9 mouse cellular contexts compared by ENCODE assay signal in the genomic region with DNA sequence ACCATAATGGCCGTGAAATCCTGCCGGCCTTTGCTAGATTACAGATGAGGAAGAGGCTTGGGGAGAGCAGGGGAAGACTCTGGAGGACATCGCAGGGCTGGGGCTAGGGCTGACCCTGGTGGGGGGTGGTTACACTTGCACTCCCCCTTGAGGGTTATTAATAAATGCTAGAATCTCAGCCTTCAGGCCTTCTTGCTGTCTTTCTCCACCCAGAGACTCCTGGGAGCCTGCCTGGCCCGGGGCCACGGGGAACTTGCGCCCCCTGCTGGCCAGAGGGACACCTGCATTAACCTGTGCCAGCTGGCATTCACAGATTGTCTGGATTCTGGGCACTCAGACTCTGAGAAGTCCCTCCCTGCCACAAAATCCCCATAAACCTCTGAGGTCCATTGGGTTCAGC. TPM values are rescaled to one million over a fixed set of nuclear protein-coding genes. Genes with fewer than 3 reads are reported as not detected.
A peak's percentile ranks its signal among the peaks of the same experiment; 100 is the strongest.
DNase-seq lines count a peak whose midpoint lies in the region; ATAC-seq and TF ChIP-seq lines count a peak whose summit lies in the region.
"Had no signal": no experiment of that assay in that cellular context is flagged by ENCODE, and none has a peak within 500 bp of the region (broad histone marks: within the 10 kb centered on the region; RNA-seq: fewer than 3 reads in every experiment).

No protein-coding gene starts in this region.

- peak; percentile 54; the same call in 1 of the 2 replicates for ATAC-seq in intestine, postnatal 0 days
- peak; percentile 53 for ATAC-seq in limb, embryonic 14.5 days (ENCODE audit: low FRiP score, low read depth)
- ATAC-seq in stomach, embryonic 14.5 days (ENCODE audit: insufficient number of reproducible peaks, insufficient read depth, low FRiP score, low read depth), result 0 out of 2 replicates have a peak, but pooled peaks have one; percentile 59

- TF ChIP-seq POLR2A in limb, embryonic 14.5 days (IDR thresholded peaks at IDR 0.05; ENCODE audit: borderline replicate concordance, extremely low read depth, insufficient read depth, insufficient read length), result no peak

- H3K27ac ChIP-seq in intestine, postnatal 0 days (ENCODE audit: low read depth, low read length), result no peak overlapping the region
- no peak overlapping the region for H3K27ac ChIP-seq in limb, embryonic 14.5 days (replicated peaks; ENCODE audit: low read depth, low read length)
- H3K27ac ChIP-seq in stomach, embryonic 14.5 days (ENCODE audit: low read length), result no peak overlapping the region

- no peaks in the 10 kb centered on the region for H3K27me3 ChIP-seq in intestine, postnatal 0 days (replicated peaks; ENCODE audit: control insufficient read depth, insufficient read depth, low read length)
- no peaks in the 10 kb centered on the region for H3K27me3 ChIP-seq in limb, embryonic 14.5 days (ENCODE audit: control insufficient read depth, insufficient read depth, low read length)
- no peaks in the 10 kb centered on the region for H3K27me3 ChIP-seq in stomach, embryonic 14.5 days (ENCODE audit: control insufficient read depth, insufficient read depth, low read length)

- H3K36me3 ChIP-seq in intestine, postnatal 0 days (ENCODE audit: control insufficient read depth, insufficient read depth), result no peaks in the 10 kb centered on the region
- H3K36me3 ChIP-seq in limb, embryonic 14.5 days (ENCODE audit: control insufficient read depth, insufficient read depth, low read length), result no peaks in the 10 kb centered on the region
- no peaks in the 10 kb centered on the region for H3K36me3 ChIP-seq in stomach, embryonic 14.5 days (ENCODE audit: control insufficient read depth, insufficient read depth, low read length)

- no peaks in the 10 kb centered on the region for H3K9me3 ChIP-seq in intestine, postnatal 0 days (ENCODE audit: control insufficient read depth)
- H3K9me3 ChIP-seq in limb, embryonic 14.5 days (ENCODE audit: control insufficient read depth, low read length), result no peaks in the 10 kb centered on the region
- H3K9me3 ChIP-seq in stomach, embryonic 14.5 days (ENCODE audit: control insufficient read depth, low read depth, low read length), result no peaks in the 10 kb centered on the region

- TF ChIP-seq CTCF in intestine, postnatal 0 days (IDR thresholded peaks at IDR 0.05; ENCODE audit: low read depth), result peak; percentile 94

- H3K9ac ChIP-seq in intestine, postnatal 0 days (ENCODE audit: low read depth, low read length), result no peak overlapping the region
- H3K9ac ChIP-seq in limb, embryonic 14.5 days (ENCODE audit: low read depth, low read length, severe bottlenecking), result no peak overlapping the region
- no peak overlapping the region for H3K9ac ChIP-seq in stomach, embryonic 14.5 days (replicated peaks; ENCODE audit: low read depth, low read length)

- no peak overlapping the region for H3K4me2 ChIP-seq in intestine, postnatal 0 days (replicated peaks; ENCODE audit: low read depth)
- H3K4me2 ChIP-seq in limb, embryonic 14.5 days (replicated peaks; ENCODE audit: low read depth, low read length, severe bottlenecking), result no peak overlapping the region
- H3K4me2 ChIP-seq in stomach, embryonic 14.5 days (replicated peaks; ENCODE audit: low read depth, low read length), result no peak overlapping the region

- no peak overlapping the region for H3K4me3 ChIP-seq in intestine, postnatal 0 days (ENCODE audit: low read depth, low read length)
- no peak overlapping the region for H3K4me3 ChIP-seq in limb, embryonic 14.5 days (replicated peaks; ENCODE audit: low read length)
- no peak overlapping the region for H3K4me3 ChIP-seq in stomach, embryonic 14.5 days (ENCODE audit: low read depth, low read length)
- H3K4me3 ChIP-seq: megakaryocyte, embryonic 14.5 days had no signal

- no peaks in the 10 kb centered on the region for H3K4me1 ChIP-seq in intestine, postnatal 0 days (replicated peaks; ENCODE audit: control insufficient read depth, insufficient read depth, low read length)
- H3K4me1 ChIP-seq in limb, embryonic 14.5 days (ENCODE audit: control insufficient read depth, insufficient read depth, low read length), result no peaks in the 10 kb centered on the region
- H3K4me1 ChIP-seq in stomach, embryonic 14.5 days (ENCODE audit: control insufficient read depth, insufficient read depth, low read length), result no peaks in the 10 kb centered on the region

- 39% methylated on average over 6 of the region's 6 CpGs for WGBS in intestine, postnatal 0 days
- 40% methylated on average over 6 of the region's 6 CpGs for WGBS in limb, embryonic 14.5 days
- 30% methylated on average over 6 of the region's 6 CpGs for WGBS in stomach, embryonic 14.5 days

- peak; percentile 24 to 45 for DNase-seq in urinary bladder, adult 18-20 months (ENCODE audit: low spot score in 2 of 2)
- DNase-seq in urinary bladder, postnatal 10 days (ENCODE audit: low spot score), result no peak
- peak; percentile 73 for DNase-seq in cerebellum, adult 9-11 months
- DNase-seq in gastrocnemius, postnatal 10 days, result peak; percentile 69
- peak; percentile 40 for DNase-seq in limb, embryonic 14.5 days (ENCODE audit: low spot score)
- DNase-seq in naive thymus-derived CD4-positive, alpha-beta T cell, adult 2 months (ENCODE audit: low read depth), result peak; percentile 75

RNA-seq across cellular contexts. Expression of gene Tmem177, which starts 18.1 kb away (rescaled TPM):
- 1 to 10 TPM; 4.2 to 5.1 TPM for total RNA-seq in gastrocnemius, postnatal 10 days (2021)
- polyA plus RNA-seq in intestine, postnatal 0 days (2015; fragmentation: Nextera tagmentation; extraction: Ambion mirVana), result 4.3 and 4.4 TPM in 2 replicates
- polyA plus RNA-seq in limb, embryonic 14.5 days (2012; rRNA removed), result 6.1 and 6.5 TPM in 2 replicates
- 6.8 and 7.8 TPM in 2 replicates for polyA plus RNA-seq in limb, embryonic 14.5 days (2014; fragmentation: Nextera tagmentation; extraction: Ambion mirVana)
- polyA plus RNA-seq in stomach, embryonic 14.5 days (2014; fragmentation: Nextera tagmentation; extraction: Ambion mirVana), result 6.2 and 7.0 TPM in 2 replicates

RNA-seq across cellular contexts. Expression of gene Ptpn4, which starts 57.5 kb away (rescaled TPM):
- total RNA-seq in gastrocnemius, postnatal 10 days (2021), result 10 to 100 TPM; 26.4 to 31.0 TPM
- 2.4 and 3.0 TPM in 2 replicates for polyA plus RNA-seq in intestine, postnatal 0 days (2015; fragmentation: Nextera tagmentation; extraction: Ambion mirVana)
- polyA plus RNA-seq in limb, embryonic 14.5 days (2012; rRNA removed), result 4.2 and 4.3 TPM in 2 replicates
- polyA plus RNA-seq in limb, embryonic 14.5 days (2014; fragmentation: Nextera tagmentation; extraction: Ambion mirVana), result 7.4 and 7.5 TPM in 2 replicates
- polyA plus RNA-seq in stomach, embryonic 14.5 days (2014; fragmentation: Nextera tagmentation; extraction: Ambion mirVana), result 8.8 and 10.2 TPM in 2 replicates
